Mouse (Mus musculus): Measurements from ENCODE around the gene Nbr1. TPM values are rescaled to one million over a fixed set of nuclear protein-coding genes. Genes with fewer than 3 reads are reported as not detected.
A peak's percentile ranks its signal among the peaks of the same experiment; 100 is the strongest.
"Not testable (repeated sequence)": the region's sequence is repeated elsewhere in the genome, so short reads cannot be mapped to it uniquely, and the experiment has no call there.

Gene Nbr1
- polyA plus RNA-seq, 1 experiment from 2014 or later = 85.0 TPM

GRCm38 (mm10) chr11:101585805-101586204 lies 33.9 kb downstream of the Nbr1 start:
- Histone ChIP-seq H3K27me3 (no peaks in the 10 kb centered on the region), H3K36me3 (peaks cover under 1% of the 10 kb centered on the region; the same call in 1 of the 2 replicates), H3K4me1 (peaks cover 5% of the 10 kb centered on the region; the same call in 1 of the 2 replicates), H3K9ac (no peak overlapping the region), H3K4me3 (no peak overlapping the region), H3K9me3 (no peaks in the 10 kb centered on the region), H3K4me2 (replicated peaks) (no peak overlapping the region), H3K27ac (no peak overlapping the region)
- 83% methylated on average over 4 of the region's 4 CpGs for WGBS
- ATAC-seq (ENCODE audit: insufficient number of reproducible peaks, insufficient read depth, low FRiP score, low TSS enrichment) = no peak

DNA sequence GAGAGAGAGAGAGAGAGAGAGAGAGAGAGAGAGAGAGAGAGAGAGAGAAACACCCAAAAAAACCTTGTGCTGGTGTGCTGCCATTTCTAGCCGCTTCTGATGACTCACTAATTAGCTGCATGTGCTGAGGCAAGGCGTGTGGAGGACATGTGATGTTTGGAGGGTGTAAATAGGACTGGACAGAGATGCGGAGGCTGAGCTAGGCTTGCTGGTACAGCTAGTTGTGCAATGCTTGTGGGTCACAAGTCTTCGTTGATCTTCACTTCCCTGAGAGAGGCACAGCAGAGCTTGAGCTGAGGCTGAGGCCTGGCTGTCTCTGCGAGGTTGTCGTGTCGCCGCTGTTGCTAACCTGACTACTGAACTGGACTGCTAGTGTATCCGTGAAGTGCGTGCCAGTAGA lies 35.7 kb downstream of the Nbr1 start:
- Histone ChIP-seq H3K4me1 (no peaks in the 10 kb centered on the region), H3K4me3 (no peak overlapping the region), H3K27ac (no peak overlapping the region), H3K4me2 (replicated peaks) (no peak overlapping the region), H3K9ac (no peak overlapping the region), H3K27me3 (no peaks in the 10 kb centered on the region), H3K36me3 (no peaks in the 10 kb centered on the region), H3K9me3 (no peaks in the 10 kb centered on the region)
- WGBS = 90% methylated on average over 10 of the region's 10 CpGs
- no peak for ATAC-seq (ENCODE audit: insufficient number of reproducible peaks, insufficient read depth, low FRiP score, low TSS enrichment)

GRCm38 (mm10) chr11:101588868-101589267 lies 36.9 kb downstream of the Nbr1 start:
- WGBS = 84% methylated on average over 7 of the region's 7 CpGs
- no peak overlapping the region for H3K9ac ChIP-seq

DNA sequence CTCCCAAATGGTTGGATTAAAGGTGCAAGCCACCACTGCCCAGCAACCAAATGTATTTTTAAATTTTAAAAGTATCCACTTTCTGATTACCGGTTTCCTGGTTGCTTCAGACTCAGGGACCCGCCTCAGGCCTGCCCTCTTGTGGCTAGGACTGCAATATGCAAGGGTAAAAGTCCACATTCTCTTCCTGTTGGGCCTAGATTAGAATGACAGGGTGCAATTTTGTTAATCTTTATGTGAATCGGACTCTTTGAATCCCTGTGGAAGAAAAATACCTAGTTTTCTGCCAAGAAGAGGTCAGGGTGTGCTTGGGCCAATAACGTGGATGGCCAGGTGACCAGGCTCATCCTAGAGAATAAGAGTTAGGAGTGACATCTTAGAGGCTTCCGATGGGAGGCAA lies 37.5 kb downstream of the Nbr1 start:
- ATAC-seq (ENCODE audit: insufficient number of reproducible peaks, insufficient read depth, low FRiP score, low TSS enrichment) = no peak
- WGBS = 31% methylated on average over 5 of the region's 5 CpGs
- H3K9me3 ChIP-seq = no peaks in the 10 kb centered on the region
- no peak overlapping the region for H3K4me2 ChIP-seq (replicated peaks)
- no peak overlapping the region for H3K4me3 ChIP-seq
- no peak overlapping the region for H3K9ac ChIP-seq
- H3K36me3 ChIP-seq = no peaks in the 10 kb centered on the region
- H3K4me1 ChIP-seq = no peaks in the 10 kb centered on the region
- H3K27ac ChIP-seq = no peak overlapping the region
- no peaks in the 10 kb centered on the region for H3K27me3 ChIP-seq

More at GRCm38 (mm10) chr11:101588868-101589267, 36.9 kb downstream of the Nbr1 start:
- Histone ChIP-seq H3K36me3 (no peaks in the 10 kb centered on the region), H3K27me3 (no peaks in the 10 kb centered on the region), H3K4me2 (replicated peaks) (no peak overlapping the region), H3K4me1 (no peaks in the 10 kb centered on the region), H3K4me3 (no peak overlapping the region), H3K27ac (no peak overlapping the region), H3K9me3 (no peaks in the 10 kb centered on the region)
- no peak for ATAC-seq (ENCODE audit: insufficient number of reproducible peaks, insufficient read depth, low FRiP score, low TSS enrichment)

GRCm38 (mm10) chr11:101589989-101590624 lies 38.2 kb downstream of the Nbr1 start:
- Histone ChIP-seq H3K36me3 (no peaks in the 10 kb centered on the region), H3K27ac (no peak overlapping the region), H3K27me3 (no peaks in the 10 kb centered on the region), H3K4me3 (no peak overlapping the region), H3K4me2 (replicated peaks) (no peak overlapping the region), H3K4me1 (no peaks in the 10 kb centered on the region), H3K9ac (no peak overlapping the region), H3K9me3 (no peaks in the 10 kb centered on the region)
- no peak for ATAC-seq (ENCODE audit: insufficient number of reproducible peaks, insufficient read depth, low FRiP score, low TSS enrichment)
- WGBS = 71% methylated on average over 12 of the region's 12 CpGs

GRCm38 (mm10) chr11:101599156-101599555 lies 47.2 kb downstream of the Nbr1 start, which contains the start of gene Gm11634:
Gene Gm11634, minus strand, starts transcription at chr11:101599256.
- no peak within 1 kb of the TSS for H3K27ac ChIP-seq
- no peak within 1 kb of the TSS for H3K4me2 ChIP-seq (replicated peaks)
- H3K4me3 ChIP-seq = no peak within 1 kb of the TSS
- no peak for ATAC-seq (ENCODE audit: insufficient number of reproducible peaks, insufficient read depth, low FRiP score, low TSS enrichment)
- H3K4me1 ChIP-seq = no peaks in the 10 kb centered on the region
- H3K36me3 ChIP-seq = no peaks in the 10 kb centered on the region
- H3K9me3 ChIP-seq = no peaks in the 10 kb centered on the region
- WGBS = 77% methylated on average over 6 of the region's 6 CpGs
- H3K9ac ChIP-seq = no peak within 1 kb of the TSS
- H3K27me3 ChIP-seq = no peaks in the 10 kb centered on the region

- no peak overlapping the region for H3K4me2 ChIP-seq (replicated peaks)
- no peaks in the 10 kb centered on the region for H3K27me3 ChIP-seq
- WGBS = 15% methylated on average over 3 of the region's 3 CpGs
- H3K4me3 ChIP-seq = no peak overlapping the region
- H3K4me1 ChIP-seq = no peaks in the 10 kb centered on the region
- no peak overlapping the region for H3K9ac ChIP-seq
- H3K9me3 ChIP-seq = no peaks in the 10 kb centered on the region
- H3K27ac ChIP-seq = no peak overlapping the region
- no peak for ATAC-seq (ENCODE audit: insufficient number of reproducible peaks, insufficient read depth, low FRiP score, low TSS enrichment)
- H3K36me3 ChIP-seq = no peaks in the 10 kb centered on the region
Measured at GRCm38 (mm10) chr11:101602491-101602890, 50.5 kb downstream of the Nbr1 start.

GRCm38 (mm10) chr11:101604116-101604515 lies 52.2 kb downstream of the Nbr1 start:
- no peaks in the 10 kb centered on the region for H3K36me3 ChIP-seq
- 4% methylated on average over 3 of the region's 3 CpGs for WGBS
- no peak overlapping the region for H3K9ac ChIP-seq
- H3K4me2 ChIP-seq (replicated peaks) = peak overlapping the region; percentile 41
- no peaks in the 10 kb centered on the region for H3K27me3 ChIP-seq
- no peaks in the 10 kb centered on the region for H3K4me1 ChIP-seq
- no peak overlapping the region; the same call in 1 of the 2 replicates for H3K4me3 ChIP-seq
- H3K9me3 ChIP-seq = no peaks in the 10 kb centered on the region
- ATAC-seq (ENCODE audit: insufficient number of reproducible peaks, insufficient read depth, low FRiP score, low TSS enrichment) = no peak
- H3K27ac ChIP-seq = no peak overlapping the region

- H3K4me1 ChIP-seq, H3K36me3 ChIP-seq, H3K27me3 ChIP-seq, H3K9me3 ChIP-seq: not testable (repeated sequence)
- 0 out of 2 replicates have a peak overlapping the region, but pooled peaks have one; percentile 20 for H3K9ac ChIP-seq
- peak; percentile 56; the same call in 1 of the 2 replicates for ATAC-seq (ENCODE audit: insufficient number of reproducible peaks, insufficient read depth, low FRiP score, low TSS enrichment)
- WGBS = 1% methylated on average over 30 of the region's 30 CpGs
- peak overlapping the region; percentile 54; the same call in 1 of the 2 replicates for H3K27ac ChIP-seq
- peak overlapping the region; percentile 21; the same call in 1 of the 2 replicates for H3K4me3 ChIP-seq
- H3K4me2 ChIP-seq (replicated peaks) = peak overlapping the region; percentile 41
Measured at GRCm38 (mm10) chr11:101604531-101605453, 52.8 kb downstream of the Nbr1 start.

DNA sequence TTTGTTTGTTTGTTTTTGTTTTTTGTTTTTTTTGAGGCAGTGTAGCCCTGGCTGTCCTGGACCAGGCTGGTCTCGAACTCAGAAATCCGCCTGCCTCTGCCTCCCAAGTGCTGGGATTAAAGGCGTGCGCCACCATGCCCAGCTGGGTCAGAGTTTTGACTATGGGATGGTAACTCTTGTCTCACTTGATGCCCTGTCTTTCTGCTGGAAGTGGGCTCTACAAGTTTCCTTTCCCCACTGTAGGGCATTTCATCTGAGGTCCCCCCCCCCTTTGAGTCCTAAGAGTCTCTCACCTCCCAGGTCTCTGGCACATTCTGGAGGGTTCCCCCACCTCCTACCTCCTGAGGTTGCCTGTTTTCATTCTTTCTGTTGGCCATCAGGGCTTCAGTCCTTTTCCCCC lies 55.2 kb downstream of the Nbr1 start:
- not testable (repeated sequence) for H3K9ac ChIP-seq; H3K27me3 ChIP-seq; H3K27ac ChIP-seq; H3K9me3 ChIP-seq; H3K36me3 ChIP-seq; ATAC-seq (ENCODE audit: insufficient number of reproducible peaks, insufficient read depth, low FRiP score, low TSS enrichment); H3K4me1 ChIP-seq; H3K4me2 ChIP-seq (replicated peaks); H3K4me3 ChIP-seq
- 90% methylated on average over 4 of the region's 4 CpGs for WGBS

DNA sequence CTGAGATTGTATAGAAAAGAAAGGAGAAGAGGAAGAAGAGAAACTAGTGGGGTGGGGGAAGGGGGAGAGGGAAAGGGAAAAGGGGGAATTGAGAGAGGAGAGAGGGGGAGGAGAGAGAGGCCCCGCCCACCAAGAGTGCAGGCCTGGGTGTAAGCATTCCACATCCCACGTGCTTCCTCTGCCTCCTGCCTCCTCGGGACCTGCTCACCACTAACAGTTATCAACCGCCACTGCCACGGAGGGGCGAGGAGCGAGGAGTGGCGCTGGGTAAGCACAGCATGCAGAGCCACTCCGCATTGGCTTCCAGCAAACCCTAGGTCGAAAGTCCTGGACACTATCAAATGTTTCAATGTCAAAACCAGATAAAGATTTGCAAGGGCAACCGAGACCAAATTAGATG lies 58.5 kb downstream of the Nbr1 start:
- H3K27ac ChIP-seq = no peak overlapping the region
- 0 out of 2 replicates have a peak, but pooled peaks cover 6% of the 10 kb centered on the region for H3K4me1 ChIP-seq
- H3K9ac ChIP-seq = no peak overlapping the region
- no peaks in the 10 kb centered on the region for H3K27me3 ChIP-seq
- no peak overlapping the region for H3K4me3 ChIP-seq
- ATAC-seq (ENCODE audit: insufficient number of reproducible peaks, insufficient read depth, low FRiP score, low TSS enrichment) = no peak
- no peaks in the 10 kb centered on the region for H3K9me3 ChIP-seq
- 34% methylated on average over 11 of the region's 11 CpGs for WGBS
- no peaks in the 10 kb centered on the region for H3K36me3 ChIP-seq
- peak overlapping the region; percentile 20 for H3K4me2 ChIP-seq (replicated peaks)

DNA sequence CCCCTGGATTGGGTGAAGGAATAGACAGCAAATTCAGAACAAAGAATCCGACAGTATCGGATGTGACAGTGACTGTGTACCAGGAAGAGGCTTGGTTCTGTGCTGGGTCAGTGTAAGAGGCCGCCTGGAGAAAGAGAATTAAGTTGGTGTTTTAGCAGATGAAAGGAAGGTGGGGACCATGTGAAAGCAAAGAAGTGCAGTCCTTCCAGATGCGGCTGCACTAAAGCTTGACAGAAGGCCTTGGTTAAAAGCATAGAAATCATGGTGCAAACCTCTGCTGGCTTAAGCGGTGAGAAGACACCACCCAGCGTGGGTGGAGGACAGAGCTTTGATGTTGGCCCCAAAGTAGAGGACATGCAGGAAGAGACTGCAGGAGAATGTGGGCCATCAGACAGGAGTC lies 61.6 kb downstream of the Nbr1 start:
- no peaks in the 10 kb centered on the region for H3K36me3 ChIP-seq
- no peak for ATAC-seq (ENCODE audit: insufficient number of reproducible peaks, insufficient read depth, low FRiP score, low TSS enrichment)
- no peak overlapping the region for H3K9ac ChIP-seq
- peaks cover 15% of the 10 kb centered on the region for H3K4me1 ChIP-seq
- no peak overlapping the region for H3K4me3 ChIP-seq
- no peak overlapping the region for H3K27ac ChIP-seq
- no peak overlapping the region for H3K4me2 ChIP-seq (replicated peaks)
- no peaks in the 10 kb centered on the region for H3K9me3 ChIP-seq
- 77% methylated on average over 6 of the region's 6 CpGs for WGBS
- no peaks in the 10 kb centered on the region for H3K27me3 ChIP-seq

All from embryonic facial prominence, embryonic 12.5 days (tissue).